8 mouse cellular contexts compared by ENCODE assay signal in the genomic region with DNA sequence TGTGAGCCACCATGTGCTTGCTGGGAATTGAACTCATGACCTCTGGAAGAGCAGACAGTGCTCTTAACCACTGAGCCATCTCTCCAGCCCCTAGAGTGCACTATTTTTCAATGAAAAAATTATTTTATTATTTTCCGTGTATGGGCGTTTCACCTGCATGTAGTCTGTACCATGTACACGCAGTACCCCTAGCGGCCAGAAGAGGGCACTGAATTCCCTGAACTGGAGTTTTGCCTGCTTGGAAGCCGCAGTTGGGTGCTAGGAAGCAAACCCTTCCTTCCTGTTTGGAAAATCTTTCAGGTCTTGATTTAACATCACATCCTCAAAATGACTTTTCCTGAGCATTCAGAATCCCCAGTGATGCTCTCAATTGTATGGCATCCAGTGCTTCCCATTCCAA. TPM values are rescaled to one million over a fixed set of nuclear protein-coding genes. Genes with fewer than 3 reads are reported as not detected.
DNase-seq lines count a peak whose midpoint lies in the region; ATAC-seq and TF ChIP-seq lines count a peak whose summit lies in the region.

No protein-coding gene starts in this region.

- no peaks in the 10 kb centered on the region for H3K4me1 ChIP-seq in intestine, postnatal 0 days (replicated peaks; ENCODE audit: control insufficient read depth, insufficient read depth, low read length)
- no peaks in the 10 kb centered on the region for H3K4me1 ChIP-seq in intestine, embryonic 16.5 days (ENCODE audit: control insufficient read depth, insufficient read depth, low read length)
- H3K4me1 ChIP-seq in embryonic facial prominence, embryonic 11.5 days (ENCODE audit: control insufficient read depth, insufficient read depth, low read length): no peaks in the 10 kb centered on the region

- H3K9ac ChIP-seq in intestine, postnatal 0 days (ENCODE audit: low read depth, low read length): no peak overlapping the region
- H3K9ac ChIP-seq in intestine, embryonic 16.5 days (ENCODE audit: low read depth, low read length): no peak overlapping the region
- H3K9ac ChIP-seq in embryonic facial prominence, embryonic 11.5 days (replicated peaks; ENCODE audit: low read length): no peak overlapping the region

- peak; percentile 77 for TF ChIP-seq CTCF in intestine, postnatal 0 days (IDR thresholded peaks at IDR 0.05; ENCODE audit: low read depth)

- H3K27me3 ChIP-seq in intestine, postnatal 0 days (replicated peaks; ENCODE audit: control insufficient read depth, insufficient read depth, low read length): no peaks in the 10 kb centered on the region
- H3K27me3 ChIP-seq in intestine, embryonic 16.5 days (replicated peaks; ENCODE audit: control insufficient read depth, insufficient read depth, low read length): no peaks in the 10 kb centered on the region
- H3K27me3 ChIP-seq in embryonic facial prominence, embryonic 11.5 days (ENCODE audit: control insufficient read depth, insufficient read depth, low read length): no peaks in the 10 kb centered on the region

- no peak overlapping the region for H3K4me2 ChIP-seq in intestine, postnatal 0 days (replicated peaks; ENCODE audit: low read depth)
- no peak overlapping the region for H3K4me2 ChIP-seq in intestine, embryonic 16.5 days (ENCODE audit: low read depth, low read length)
- no peak overlapping the region for H3K4me2 ChIP-seq in embryonic facial prominence, embryonic 11.5 days (ENCODE audit: low read depth, low read length)

- no peaks in the 10 kb centered on the region for H3K9me3 ChIP-seq in intestine, postnatal 0 days (ENCODE audit: control insufficient read depth)
- no peaks in the 10 kb centered on the region for H3K9me3 ChIP-seq in intestine, embryonic 16.5 days (ENCODE audit: control insufficient read depth, low read length)
- H3K9me3 ChIP-seq in embryonic facial prominence, embryonic 11.5 days (replicated peaks; ENCODE audit: control insufficient read depth, low read length): no peaks in the 10 kb centered on the region

- no peak for ATAC-seq in intestine, postnatal 0 days
- no peak for ATAC-seq in intestine, embryonic 16.5 days
- ATAC-seq in embryonic facial prominence, embryonic 11.5 days (replicated peaks; ENCODE audit: insufficient number of reproducible peaks, low FRiP score, low TSS enrichment, low read depth): no peak

- H3K4me3 ChIP-seq in intestine, postnatal 0 days (ENCODE audit: low read depth, low read length): no peak overlapping the region
- no peak overlapping the region for H3K4me3 ChIP-seq in intestine, embryonic 16.5 days (ENCODE audit: low read length)
- no peak overlapping the region for H3K4me3 ChIP-seq in embryonic facial prominence, embryonic 11.5 days (ENCODE audit: low read depth, low read length)

- peak; percentile 60 for DNase-seq in CD4-positive helper T cell, adult 2 months (ENCODE audit: low read depth, low spot score)
- DNase-seq in adrenal gland, adult 8-10 months: peak; percentile 23
- DNase-seq in embryonic facial prominence, embryonic 11.5 days (ENCODE audit: low spot score): peak; percentile 69
- DNase-seq in lung, adult 18-20 months: peak; percentile 52 to 68
- peak; percentile 49 to 63 for DNase-seq in spleen, postnatal 14 days (ENCODE audit: low spot score in 2 of 2)
- no peak for DNase-seq in layer of hippocampus, adult 8-10 months (ENCODE audit: low spot score in 2 of 2)

- WGBS in intestine, postnatal 0 days: 27% methylated on average over 5 of the region's 5 CpGs
- WGBS in intestine, embryonic 16.5 days: 24% methylated on average over 5 of the region's 5 CpGs
- 22% methylated on average over 5 of the region's 5 CpGs for whole genome bisulfite sequencing in embryonic facial prominence, embryonic 11.5 days

- H3K27ac ChIP-seq in intestine, postnatal 0 days (ENCODE audit: low read depth, low read length): no peak overlapping the region
- no peak overlapping the region for H3K27ac ChIP-seq in intestine, embryonic 16.5 days (ENCODE audit: low read length)
- H3K27ac ChIP-seq in embryonic facial prominence, embryonic 11.5 days (replicated peaks; ENCODE audit: low read depth, low read length): no peak overlapping the region

- no peaks in the 10 kb centered on the region for H3K36me3 ChIP-seq in intestine, postnatal 0 days (ENCODE audit: control insufficient read depth, insufficient read depth)
- no peaks in the 10 kb centered on the region for H3K36me3 ChIP-seq in intestine, embryonic 16.5 days (ENCODE audit: control insufficient read depth, insufficient read depth, low read length)
- no peaks in the 10 kb centered on the region for H3K36me3 ChIP-seq in embryonic facial prominence, embryonic 11.5 days (replicated peaks; ENCODE audit: control insufficient read depth, insufficient read depth, low read depth, low read length)

RNA-seq across cellular contexts. Expression of gene Kpnb1, which starts 10.9 kb away (rescaled TPM):
- 17.5 and 18.1 TPM in 2 replicates for polyA plus RNA-seq in intestine, postnatal 0 days (2015; fragmentation: Nextera tagmentation; extraction: Ambion mirVana)
- 31.9 and 36.3 TPM in 2 replicates for polyA plus RNA-seq in intestine, embryonic 16.5 days (2015; fragmentation: Nextera tagmentation; extraction: Ambion mirVana)
- total RNA-seq in adrenal gland, adult 8-10 months (2022): 100 to 1,000 TPM; 115 to 133 (median 124) TPM
- polyA plus RNA-seq in embryonic facial prominence, embryonic 11.5 days (2014; fragmentation: Nextera tagmentation; extraction: Ambion mirVana): 98.7 and 103 TPM in 2 replicates
- total RNA-seq in layer of hippocampus, adult 8-10 months (2022): 100 to 1,000 TPM; 126 to 131 (median 130) TPM

RNA-seq across cellular contexts. Expression of gene Tbkbp1, which starts 47.3 kb away (rescaled TPM):
- polyA plus RNA-seq in intestine, postnatal 0 days (2015; fragmentation: Nextera tagmentation; extraction: Ambion mirVana): 1.7 and 2.4 TPM in 2 replicates
- 2.0 TPM in 2 replicates for polyA plus RNA-seq in intestine, embryonic 16.5 days (2015; fragmentation: Nextera tagmentation; extraction: Ambion mirVana)
- total RNA-seq in adrenal gland, adult 8-10 months (2022): 10 to 100 TPM in 3 of 4 experiments, 1 to 10 TPM in 1; 9.5 to 13.8 (median 11.6) TPM
- polyA plus RNA-seq in embryonic facial prominence, embryonic 11.5 days (2014; fragmentation: Nextera tagmentation; extraction: Ambion mirVana): 3.3 and 4.8 TPM in 2 replicates
- total RNA-seq in layer of hippocampus, adult 8-10 months (2022): 10 to 100 TPM; 85.9 to 92.0 (median 89.4) TPM

Comparison
In these comparisons a context has a peak if more than half of its experiments do, and no peak if none do; other contexts are left out.
1. DNase-seq: peak in CD4-positive helper T cell, adult 2 months (single experiment), adrenal gland, adult 8-10 months (single experiment), embryonic facial prominence, embryonic 11.5 days (single experiment), lung, adult 18-20 months (2 of 2) and spleen, postnatal 14 days (2 of 2); none in layer of hippocampus, adult 8-10 months (0 of 2).